Mouse (Mus musculus): ENCODE results near the gene Arhgap8. TPM values are rescaled to one million over a fixed set of nuclear protein-coding genes. Genes with fewer than 3 reads are reported as not detected.

The Arhgap8 gene
- polyA plus RNA-seq, 1 experiment from 2014 or later, result 2.8 TPM

DNA sequence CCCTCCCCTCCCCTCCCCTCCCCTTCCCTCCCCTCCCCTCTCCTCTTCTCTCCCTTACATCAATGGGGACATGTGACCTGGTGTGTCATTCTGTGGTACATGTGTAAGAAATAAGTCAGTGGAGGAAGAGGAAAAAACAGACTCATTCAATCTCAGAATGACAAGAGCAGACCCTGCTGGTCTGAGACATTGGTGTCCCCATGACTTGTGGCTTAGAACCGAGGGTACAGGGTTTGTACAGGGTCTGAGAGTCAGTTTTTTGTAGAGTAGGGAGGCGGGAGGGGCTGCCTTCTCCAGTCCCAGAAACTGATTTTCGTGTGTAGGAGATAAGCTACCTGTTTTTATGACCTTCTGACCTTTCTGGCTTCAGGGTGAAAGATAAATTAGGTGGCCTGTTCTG, 23.5 kb downstream of the Arhgap8 start:
- Histone ChIP-seq H3K9me3 (replicated peaks; ENCODE audit: control insufficient read depth, low read length) (no peaks in the 10 kb centered on the region), H3K4me1 (ENCODE audit: control insufficient read depth, insufficient read depth, low read length) (no peaks in the 10 kb centered on the region), H3K27me3 (ENCODE audit: control insufficient read depth, insufficient read depth, low read length) (no peaks in the 10 kb centered on the region), H3K27ac (replicated peaks; ENCODE audit: low read depth, low read length) (no peak overlapping the region), H3K4me3 (ENCODE audit: low read depth, low read length) (no peak overlapping the region), H3K36me3 (replicated peaks; ENCODE audit: control insufficient read depth, insufficient read depth, low read depth, low read length) (no peaks in the 10 kb centered on the region), H3K9ac (replicated peaks; ENCODE audit: low read length) (no peak overlapping the region), H3K4me2 (ENCODE audit: low read depth, low read length) (no peak overlapping the region)
- DNase-seq (ENCODE audit: low spot score) (no peak), ATAC-seq (replicated peaks; ENCODE audit: insufficient number of reproducible peaks, low FRiP score, low TSS enrichment, low read depth) (no peak)
- WGBS, result 14% methylated on average over 3 of the region's 3 CpGs

- Histone ChIP-seq H3K36me3 (replicated peaks; ENCODE audit: control insufficient read depth, insufficient read depth, low read depth, low read length) (no peaks in the 10 kb centered on the region), H3K9me3 (replicated peaks; ENCODE audit: control insufficient read depth, low read length) (no peaks in the 10 kb centered on the region), H3K4me3 (ENCODE audit: low read depth, low read length) (no peak overlapping the region), H3K27me3 (ENCODE audit: control insufficient read depth, insufficient read depth, low read length) (no peaks in the 10 kb centered on the region), H3K27ac (replicated peaks; ENCODE audit: low read depth, low read length) (no peak overlapping the region), H3K9ac (replicated peaks; ENCODE audit: low read length) (no peak overlapping the region), H3K4me1 (ENCODE audit: control insufficient read depth, insufficient read depth, low read length) (no peaks in the 10 kb centered on the region), H3K4me2 (ENCODE audit: low read depth, low read length) (no peak overlapping the region)
- ATAC-seq (replicated peaks; ENCODE audit: insufficient number of reproducible peaks, low FRiP score, low TSS enrichment, low read depth) (no peak), DNase-seq (ENCODE audit: low spot score) (no peak)
- 13% methylated on average over 2 of the region's 2 CpGs for WGBS
These were observed 24.5 kb downstream of the Arhgap8 start for GRCm38 (mm10) chr15:84744308-84744707.

DNA sequence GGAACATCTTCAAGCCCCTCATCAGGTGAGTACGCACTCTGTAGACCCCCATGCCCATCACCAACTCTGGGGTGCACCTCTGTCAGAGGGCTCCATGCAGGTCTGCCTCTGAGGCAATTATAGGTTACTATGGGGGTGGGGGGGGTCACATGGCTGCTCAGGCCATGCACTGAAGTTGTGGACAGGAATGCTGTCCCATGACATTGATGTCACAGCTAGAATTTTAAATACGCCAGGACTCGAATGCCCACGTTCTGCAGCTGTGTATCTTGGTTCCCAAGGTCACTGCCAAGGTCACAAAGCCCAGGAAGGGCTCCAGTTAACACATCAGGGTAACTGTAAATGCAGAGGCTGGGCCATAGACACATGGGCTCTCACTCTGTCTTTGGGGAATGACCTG, 26.0 kb downstream of the Arhgap8 start:
- DNase-seq (ENCODE audit: low spot score) (no peak), ATAC-seq (replicated peaks; ENCODE audit: insufficient number of reproducible peaks, low FRiP score, low TSS enrichment, low read depth) (no peak)
- no peak overlapping the region for H3K9ac ChIP-seq (replicated peaks; ENCODE audit: low read length)
- no peaks in the 10 kb centered on the region for H3K36me3 ChIP-seq (replicated peaks; ENCODE audit: control insufficient read depth, insufficient read depth, low read depth, low read length)
- H3K27ac ChIP-seq (replicated peaks; ENCODE audit: low read depth, low read length), result no peak overlapping the region
- WGBS, result 89% methylated on average over 4 of the region's 4 CpGs
- no peak overlapping the region for H3K4me3 ChIP-seq (ENCODE audit: low read depth, low read length)
- no peaks in the 10 kb centered on the region for H3K27me3 ChIP-seq (ENCODE audit: control insufficient read depth, insufficient read depth, low read length)
- no peaks in the 10 kb centered on the region for H3K9me3 ChIP-seq (replicated peaks; ENCODE audit: control insufficient read depth, low read length)
- H3K4me1 ChIP-seq (ENCODE audit: control insufficient read depth, insufficient read depth, low read length), result no peaks in the 10 kb centered on the region
- H3K4me2 ChIP-seq (ENCODE audit: low read depth, low read length), result no peak overlapping the region

GRCm38 (mm10) chr15:84754987-84755386, 35.1 kb downstream of the Arhgap8 start:
- Histone ChIP-seq H3K4me3 (ENCODE audit: low read depth, low read length) (no peak overlapping the region), H3K36me3 (replicated peaks; ENCODE audit: control insufficient read depth, insufficient read depth, low read depth, low read length) (no peaks in the 10 kb centered on the region), H3K4me2 (ENCODE audit: low read depth, low read length) (no peak overlapping the region), H3K4me1 (ENCODE audit: control insufficient read depth, insufficient read depth, low read length) (0 out of 2 replicates have a peak, but pooled peaks cover 2% of the 10 kb centered on the region), H3K9me3 (replicated peaks; ENCODE audit: control insufficient read depth, low read length) (no peaks in the 10 kb centered on the region), H3K27me3 (ENCODE audit: control insufficient read depth, insufficient read depth, low read length) (no peaks in the 10 kb centered on the region), H3K9ac (replicated peaks; ENCODE audit: low read length) (no peak overlapping the region), H3K27ac (replicated peaks; ENCODE audit: low read depth, low read length) (no peak overlapping the region)
- peak; percentile 85 for DNase-seq (ENCODE audit: low spot score)
- WGBS, result 12% methylated on average over 3 of the region's 3 CpGs
- peak; percentile 57; the same call in 1 of the 2 replicates for ATAC-seq (replicated peaks; ENCODE audit: insufficient number of reproducible peaks, low FRiP score, low TSS enrichment, low read depth)

DNA sequence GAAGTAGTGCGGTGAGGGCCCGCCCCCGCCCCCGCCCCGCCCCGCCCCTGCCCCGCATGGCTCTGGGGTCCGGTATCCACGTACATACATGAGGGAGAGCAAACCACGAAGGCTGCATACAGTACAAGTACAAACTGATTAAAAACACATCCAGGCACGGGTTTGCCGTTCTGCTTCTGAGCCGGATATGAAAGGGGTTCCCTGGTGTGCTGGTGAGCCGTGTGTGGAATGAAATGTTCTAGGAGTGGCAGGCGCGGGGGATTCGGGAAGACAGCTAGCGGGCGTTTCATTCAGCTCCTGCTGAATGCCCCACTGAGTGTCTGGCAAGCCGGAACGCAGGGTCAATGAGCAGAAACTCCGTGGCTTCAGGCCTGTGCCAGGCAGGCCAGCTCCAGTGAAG, 36.6 kb downstream of the Arhgap8 start:
- H3K4me1 ChIP-seq (ENCODE audit: control insufficient read depth, insufficient read depth, low read length), result 0 out of 2 replicates have a peak, but pooled peaks cover 2% of the 10 kb centered on the region
- peak; percentile 30 for DNase-seq (ENCODE audit: low spot score)
- H3K4me3 ChIP-seq (ENCODE audit: low read depth, low read length), result peak overlapping the region; percentile 5; the same call in 1 of the 2 replicates
- WGBS, result 1% methylated on average over 21 of the region's 22 CpGs
- H3K36me3 ChIP-seq (replicated peaks; ENCODE audit: control insufficient read depth, insufficient read depth, low read depth, low read length), result no peaks in the 10 kb centered on the region
- no peaks in the 10 kb centered on the region for H3K9me3 ChIP-seq (replicated peaks; ENCODE audit: control insufficient read depth, low read length)
- peak overlapping the region; percentile 42 for H3K4me2 ChIP-seq (ENCODE audit: low read depth, low read length)
- ATAC-seq (replicated peaks; ENCODE audit: insufficient number of reproducible peaks, low FRiP score, low TSS enrichment, low read depth), result no peak
- H3K9ac ChIP-seq (replicated peaks; ENCODE audit: low read length), result peak overlapping the region; percentile 43
- no peaks in the 10 kb centered on the region for H3K27me3 ChIP-seq (ENCODE audit: control insufficient read depth, insufficient read depth, low read length)
- no peak overlapping the region for H3K27ac ChIP-seq (replicated peaks; ENCODE audit: low read depth, low read length)

GRCm38 (mm10) chr15:84758493-84758892, 38.6 kb downstream of the Arhgap8 start:
- 40% methylated on average over 4 of the region's 4 CpGs for WGBS
- H3K9me3 ChIP-seq (replicated peaks; ENCODE audit: control insufficient read depth, low read length), result no peaks in the 10 kb centered on the region
- no peaks in the 10 kb centered on the region for H3K27me3 ChIP-seq (ENCODE audit: control insufficient read depth, insufficient read depth, low read length)
- peak; percentile 69 for DNase-seq (ENCODE audit: low spot score)
- no peaks in the 10 kb centered on the region for H3K36me3 ChIP-seq (replicated peaks; ENCODE audit: control insufficient read depth, insufficient read depth, low read depth, low read length)
- 0 out of 2 replicates have a peak, but pooled peaks cover 2% of the 10 kb centered on the region for H3K4me1 ChIP-seq (ENCODE audit: control insufficient read depth, insufficient read depth, low read length)
- H3K4me3 ChIP-seq (ENCODE audit: low read depth, low read length), result no peak overlapping the region
- no peak overlapping the region for H3K27ac ChIP-seq (replicated peaks; ENCODE audit: low read depth, low read length)
- no peak for ATAC-seq (replicated peaks; ENCODE audit: insufficient number of reproducible peaks, low FRiP score, low TSS enrichment, low read depth)
- H3K9ac ChIP-seq (replicated peaks; ENCODE audit: low read length), result no peak overlapping the region
- H3K4me2 ChIP-seq (ENCODE audit: low read depth, low read length), result no peak overlapping the region

GRCm38 (mm10) chr15:84762712-84763422, 43.0 kb downstream of the Arhgap8 start:
- H3K27me3 ChIP-seq (ENCODE audit: control insufficient read depth, insufficient read depth, low read length), result no peaks in the 10 kb centered on the region
- DNase-seq (ENCODE audit: low spot score), result no peak
- H3K9me3 ChIP-seq (replicated peaks; ENCODE audit: control insufficient read depth, low read length), result no peaks in the 10 kb centered on the region
- H3K4me1 ChIP-seq (ENCODE audit: control insufficient read depth, insufficient read depth, low read length), result no peaks in the 10 kb centered on the region
- no peak for ATAC-seq (replicated peaks; ENCODE audit: insufficient number of reproducible peaks, low FRiP score, low TSS enrichment, low read depth)
- 66% methylated on average over 8 of the region's 8 CpGs for WGBS
- H3K27ac ChIP-seq (replicated peaks; ENCODE audit: low read depth, low read length), result no peak overlapping the region
- no peaks in the 10 kb centered on the region for H3K36me3 ChIP-seq (replicated peaks; ENCODE audit: control insufficient read depth, insufficient read depth, low read depth, low read length)
- H3K9ac ChIP-seq (replicated peaks; ENCODE audit: low read length), result no peak overlapping the region
- no peak overlapping the region for H3K4me2 ChIP-seq (ENCODE audit: low read depth, low read length)
- no peak overlapping the region for H3K4me3 ChIP-seq (ENCODE audit: low read depth, low read length)

GRCm38 (mm10) chr15:84763423-84763812, 43.6 kb downstream of the Arhgap8 start:
- Histone ChIP-seq H3K27ac (replicated peaks; ENCODE audit: low read depth, low read length) (no peak overlapping the region), H3K9me3 (replicated peaks; ENCODE audit: control insufficient read depth, low read length) (no peaks in the 10 kb centered on the region), H3K9ac (replicated peaks; ENCODE audit: low read length) (no peak overlapping the region), H3K4me2 (ENCODE audit: low read depth, low read length) (no peak overlapping the region), H3K4me1 (ENCODE audit: control insufficient read depth, insufficient read depth, low read length) (no peaks in the 10 kb centered on the region), H3K27me3 (ENCODE audit: control insufficient read depth, insufficient read depth, low read length) (no peaks in the 10 kb centered on the region), H3K36me3 (replicated peaks; ENCODE audit: control insufficient read depth, insufficient read depth, low read depth, low read length) (no peaks in the 10 kb centered on the region), H3K4me3 (ENCODE audit: low read depth, low read length) (no peak overlapping the region)
- WGBS, result 21% methylated on average over 7 of the region's 7 CpGs
- ATAC-seq (replicated peaks; ENCODE audit: insufficient number of reproducible peaks, low FRiP score, low TSS enrichment, low read depth), result no peak
- no peak for DNase-seq (ENCODE audit: low spot score)
